Mouse (Mus musculus) cortical plate, adult 2 months (tissue): ENCODE measurements around the gene Tceal7.
"Not testable (repeated sequence)": the region's sequence is repeated elsewhere in the genome, so short reads cannot be mapped to it uniquely, and the experiment has no call there.

ENCODE experiments used
- CTCF ChIP-seq: fragments of 200-500 bp; IDR thresholded peaks from 2 replicates; pipeline ENCODE4 v1.5.1; 2011; ENCODE audit warnings: mild to moderate bottlenecking, control low read depth, low read length; ENCODE audit not compliant: insufficient read depth; ENCODE audit errors: extremely low read depth
- POLR2A ChIP-seq: fragments of 200-500 bp; IDR thresholded peaks from 2 replicates; pipeline ENCODE4 v1.6.1; 2011; ENCODE audit warnings: mild to moderate bottlenecking, low read length, control low read depth; ENCODE audit not compliant: insufficient read depth; ENCODE audit errors: extremely low read depth

DNA sequence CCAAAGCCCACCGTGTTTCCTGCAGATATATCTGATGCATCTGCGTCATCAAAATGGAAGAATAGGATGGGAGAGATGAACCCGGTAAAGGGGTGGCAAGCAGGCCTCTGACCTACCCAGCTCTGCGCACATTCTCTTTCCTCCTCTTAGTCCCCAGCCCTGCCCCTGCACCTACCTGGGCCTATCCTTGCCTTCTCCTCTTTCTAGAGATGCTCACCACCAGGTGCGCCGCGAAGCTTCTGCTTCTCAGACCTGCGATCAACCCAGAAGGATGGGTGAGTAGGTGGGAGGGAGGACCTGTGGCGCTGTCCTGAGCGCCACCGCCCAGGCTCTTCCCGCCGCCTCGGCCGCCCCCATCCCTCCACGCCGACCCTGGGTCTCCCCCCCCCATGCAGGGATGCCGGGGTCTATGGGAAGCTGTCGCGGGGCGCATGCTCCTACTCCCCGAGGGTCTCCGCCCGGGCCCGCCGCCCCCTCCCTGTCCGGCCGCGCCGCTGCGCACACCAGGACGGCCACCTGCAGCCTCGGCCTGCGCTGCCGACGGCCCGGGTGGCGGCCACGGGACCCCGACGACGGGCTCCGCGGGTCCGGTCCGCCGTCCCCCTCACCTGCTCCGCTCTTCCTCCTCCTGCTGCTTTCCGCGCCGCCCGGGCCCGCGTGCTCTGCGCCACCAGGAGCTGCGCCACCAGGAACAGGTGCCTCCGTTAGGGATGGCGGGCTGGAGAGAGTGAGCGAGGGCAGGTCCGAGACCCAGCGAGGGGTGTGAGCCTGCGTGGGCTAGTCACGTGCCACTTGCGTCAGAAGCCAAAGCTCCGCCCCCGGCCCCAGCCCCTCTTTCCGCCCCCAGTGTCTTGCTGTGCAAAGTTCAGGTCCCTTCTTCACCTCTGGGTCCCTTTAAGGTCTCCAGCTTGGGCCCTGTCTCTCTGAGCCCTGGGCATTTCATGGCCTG, at the start of gene Tceal7, which contains the start of gene Bex1:
- not testable (repeated sequence) for TF ChIP-seq POLR2A, CTCF
